Mouse (Mus musculus) left cerebral cortex, postnatal 36 days (tissue): ENCODE measurements around the gene Jmjd1c. TPM values are rescaled to one million over a fixed set of nuclear protein-coding genes. Genes with fewer than 3 reads are reported as not detected.
A peak's percentile ranks its signal among the peaks of the same experiment; 100 is the strongest.
"Not testable (repeated sequence)": the region's sequence is repeated elsewhere in the genome, so short reads cannot be mapped to it uniquely, and the experiment has no call there.

ENCODE experiments used
- DNase-seq, 2 experiments: peaks; one replicate each; pipeline ENCODE4 v3.0.0; 2021 to 2022; ENCODE audit warnings: low spot score in 2 of 2, mixed read lengths in 1 of 2
- intact Hi-C: fragments of 180-260 bp; cut with DNase I; formaldehyde crosslinking; loops from one replicate; pipeline ENCODE4 v1.15.1; 2025
- total RNA-seq, 2 experiments: library from RNA; stranded (reverse); gene quantifications; 2 replicates each; pipeline ENCODE4 v1.2.3; 2021

Jmjd1c gene
- total RNA-seq, 2 experiments from 2014 or later: 71.2 to 96.3 TPM

GRCm38 (mm10) chr10:67098408-67099050 is 2.6 kb downstream of the Jmjd1c start:
- no peak for DNase-seq
- intact Hi-C loops: loop anchor here (5.0 kb wide), 2 partner anchors 61 to 89 kb away; no protein-coding TSS in a partner anchor

GRCm38 (mm10) chr10:67099183-67099929 is 3.4 kb downstream of the Jmjd1c start:
- no peak for DNase-seq
- intact Hi-C loops: loop anchor here (5.0 kb wide), 2 partner anchors 62 to 88 kb away; no protein-coding TSS in a partner anchor

- DNase-seq: no peak
- intact Hi-C loops: no loop called here
These were observed 4.2 kb downstream of the Jmjd1c start for GRCm38 (mm10) chr10:67100011-67100661.

- peak in 1 of 2 experiments; percentile 40 for DNase-seq
- intact Hi-C loops: no loop called here
These were observed 4.9 kb downstream of the Jmjd1c start for GRCm38 (mm10) chr10:67100831-67101251.

- no peak for DNase-seq
- intact Hi-C loops: no loop called here
These were observed 8.6 kb downstream of the Jmjd1c start for GRCm38 (mm10) chr10:67104543-67104942.

GRCm38 (mm10) chr10:67105331-67106217 is 9.6 kb downstream of the Jmjd1c start:
- intact Hi-C loops: no loop called here
- no peak for DNase-seq

GRCm38 (mm10) chr10:67106400-67106799 is 10.5 kb downstream of the Jmjd1c start:
- no peak for DNase-seq
- intact Hi-C loops: no loop called here

GRCm38 (mm10) chr10:67107017-67107761 is 11.3 kb downstream of the Jmjd1c start:
- no peak for DNase-seq
- intact Hi-C loops: no loop called here

GRCm38 (mm10) chr10:67108096-67108495 is 12.2 kb downstream of the Jmjd1c start:
- DNase-seq: no peak
- intact Hi-C loops: no loop called here

GRCm38 (mm10) chr10:67109635-67110034 is 13.7 kb downstream of the Jmjd1c start:
- no peak for DNase-seq
- intact Hi-C loops: no loop called here

GRCm38 (mm10) chr10:67111044-67111798 is 15.3 kb downstream of the Jmjd1c start:
- intact Hi-C loops: no loop called here
- DNase-seq: no peak

GRCm38 (mm10) chr10:67111799-67112177 is 15.9 kb downstream of the Jmjd1c start:
- DNase-seq: no peak
- intact Hi-C loops: no loop called here

GRCm38 (mm10) chr10:67112967-67113366 is 17.0 kb downstream of the Jmjd1c start:
- intact Hi-C loops, DNase-seq: not testable (repeated sequence)

- no peak for DNase-seq
- intact Hi-C loops: no loop called here
These were observed 17.9 kb downstream of the Jmjd1c start for GRCm38 (mm10) chr10:67113833-67114232.

- intact Hi-C loops: no loop called here
- DNase-seq: no peak
These were observed 19.2 kb downstream of the Jmjd1c start for GRCm38 (mm10) chr10:67115115-67115514.

- intact Hi-C loops: no loop called here
- no peak for DNase-seq
These were observed 19.8 kb downstream of the Jmjd1c start for GRCm38 (mm10) chr10:67115666-67116091.

GRCm38 (mm10) chr10:67116251-67116650 is 20.3 kb downstream of the Jmjd1c start:
- intact Hi-C loops: no loop called here
- no peak for DNase-seq

GRCm38 (mm10) chr10:67119291-67119690 is 23.4 kb downstream of the Jmjd1c start:
- no peak for DNase-seq

More at GRCm38 (mm10) chr10:67119291-67119690, 23.4 kb downstream of the Jmjd1c start:
- intact Hi-C loops: no loop called here
